Mouse (Mus musculus) kidney, embryonic 15.5 days (tissue): Measurements from ENCODE around the gene Zfp663. TPM values are rescaled to one million over a fixed set of nuclear protein-coding genes. Genes with fewer than 3 reads are reported as not detected.

Source experiments
- ATAC-seq: fragments of 200-750 bp; cut with Nextera tagmentation; replicated peaks from 2 replicates; pipeline ENCODE4 v1.8.0; 2017; ENCODE audit warnings: moderate TSS enrichment; ENCODE audit not compliant: low FRiP score
- H3K27ac ChIP-seq: fragments of 300-500 bp; sonication (generic); 2 replicates; pipeline ENCODE4 v1.5.1; 2015; ENCODE audit warnings: mild to moderate bottlenecking, inconsistent platforms
- H3K27me3 ChIP-seq: fragments of 300-500 bp; sonication (generic); 2 replicates; pipeline ENCODE4 v1.6.1; 2015; ENCODE audit warnings: inconsistent platforms
- H3K36me3 ChIP-seq: fragments of 300-500 bp; sonication (generic); 2 replicates; pipeline ENCODE4 v1.6.1; 2015; ENCODE audit warnings: inconsistent platforms
- H3K4me1 ChIP-seq: fragments of 300-500 bp; sonication (generic); 2 replicates; pipeline ENCODE4 v1.6.1; 2015; ENCODE audit warnings: inconsistent platforms
- H3K4me2 ChIP-seq: fragments of 300-500 bp; sonication (generic); 2 replicates; pipeline ENCODE4 v1.6.1; 2015; ENCODE audit warnings: moderate library complexity, mild to moderate bottlenecking, inconsistent platforms
- H3K4me3 ChIP-seq: fragments of 300-500 bp; sonication (generic); replicated peaks from 2 replicates; pipeline ENCODE4 v1.5.1; 2015; ENCODE audit warnings: mild to moderate bottlenecking, inconsistent platforms
- H3K9ac ChIP-seq: fragments of 300-500 bp; sonication (generic); 2 replicates; pipeline ENCODE4 v1.6.1; 2015; ENCODE audit warnings: mild to moderate bottlenecking, inconsistent platforms
- H3K9me3 ChIP-seq: fragments of 300-500 bp; sonication (generic); replicated peaks from 2 replicates; pipeline ENCODE4 v1.6.1; 2016; ENCODE audit warnings: inconsistent platforms
- WGBS: fragments of 180-500 bp; shearing (Covaris S2); methylation state at CpG from one replicate; pipeline ENCODE4 v1.1.7; 2015; ENCODE audit warnings: mixed read lengths; 5-methylcytosine and 5-hydroxymethylcytosine counted together
- polyA plus RNA-seq: library from polyadenylated mRNA; unstranded; fragments of >200 nt; fragmentation: Nextera tagmentation; extraction: Ambion mirVana; gene quantifications from 2 replicates; pipeline ENCODE4 v1.2.1, GENCODE M21; 2015

The Zfp663 gene
- polyA plus RNA-seq, 1 experiment from 2014 or later, result 1.1 TPM

DNA sequence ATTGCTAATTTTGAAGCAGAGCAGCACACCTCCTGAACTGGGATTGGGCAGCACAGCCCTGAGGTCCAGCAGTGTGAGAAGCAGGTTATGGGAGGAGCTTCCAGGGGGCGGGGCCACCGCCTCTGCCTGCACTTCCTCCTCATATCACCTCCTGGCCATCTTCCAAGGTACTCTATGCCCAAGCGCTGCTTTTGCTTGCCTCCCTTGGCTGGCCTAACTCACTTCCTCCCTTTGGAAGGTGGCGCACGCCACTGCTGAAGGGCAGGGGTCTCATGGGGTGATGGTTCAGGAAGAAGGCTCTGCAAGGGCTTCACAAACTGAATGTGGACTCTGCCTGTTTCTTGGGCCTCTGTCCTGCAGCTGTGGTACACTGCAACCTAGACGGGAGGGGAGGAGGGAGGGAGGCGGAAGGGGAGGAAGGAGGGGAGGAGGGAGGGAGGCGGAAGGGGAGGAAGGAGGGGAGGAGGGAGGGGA, 1.4 kb downstream of the Zfp663 start:
- no peaks in the 10 kb centered on the region for H3K9me3 ChIP-seq
- WGBS, result 14% methylated on average over 5 of the region's 8 CpGs
- no peaks in the 10 kb centered on the region for H3K36me3 ChIP-seq
- H3K27ac ChIP-seq, result peak overlapping the region; percentile 72
- peak overlapping the region; percentile 19; the same call in 1 of the 2 replicates for H3K4me3 ChIP-seq
- peak overlapping the region; percentile 48 for H3K4me2 ChIP-seq
- ATAC-seq, result peak; percentile 59
- peaks cover 33% of the 10 kb centered on the region for H3K4me1 ChIP-seq
- H3K27me3 ChIP-seq, result peaks cover 44% of the 10 kb centered on the region
- peak overlapping the region; percentile 17; the same call in 1 of the 2 replicates for H3K9ac ChIP-seq

DNA sequence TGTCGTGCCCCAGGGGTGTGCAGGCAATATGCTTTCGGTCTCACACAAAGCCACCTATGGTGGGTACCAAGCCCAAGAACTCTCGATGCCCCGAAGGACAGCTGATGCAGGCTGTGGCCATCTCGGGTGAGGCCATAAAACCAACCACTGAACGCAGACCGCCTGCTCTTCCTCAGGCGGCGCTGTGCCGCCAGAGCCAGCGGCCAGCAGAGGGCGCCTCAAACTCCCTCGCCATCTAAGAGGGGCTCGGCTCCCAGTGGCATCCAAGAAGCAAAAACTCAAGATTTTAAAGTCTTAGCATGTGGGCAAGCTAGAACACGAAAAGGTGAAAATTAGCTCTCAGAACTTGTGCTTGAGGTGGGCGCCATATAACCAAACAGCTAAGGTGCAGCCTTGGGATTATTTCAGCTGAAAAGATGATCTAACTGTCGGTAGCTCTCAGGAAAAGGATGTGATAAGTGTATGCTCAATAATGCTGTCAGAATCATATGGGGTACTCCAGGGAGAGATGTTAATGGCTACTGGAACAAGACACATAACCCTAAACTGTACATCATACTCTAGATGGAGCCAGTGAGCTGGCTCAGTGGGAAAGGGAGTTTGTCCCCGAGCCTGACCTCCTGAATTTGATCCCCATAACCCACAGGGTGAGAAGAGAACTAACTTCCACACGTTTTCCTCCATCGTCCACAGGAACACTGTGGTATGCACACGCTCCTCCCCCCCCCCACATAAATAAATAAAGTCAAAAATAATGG, 4.0 kb downstream of the Zfp663 start:
- Histone ChIP-seq H3K36me3 (no peaks in the 10 kb centered on the region), H3K4me2 (peak overlapping the region; percentile 46), H3K4me3 (0 out of 2 replicates have a peak overlapping the region, but pooled peaks have one; percentile 11), H3K27me3 (peaks cover 46% of the 10 kb centered on the region), H3K4me1 (peaks cover 33% of the 10 kb centered on the region), H3K27ac (no peak overlapping the region), H3K9ac (0 out of 2 replicates have a peak overlapping the region, but pooled peaks have one; percentile 31), H3K9me3 (no peaks in the 10 kb centered on the region)
- ATAC-seq, result no peak
- 12% methylated on average over 21 of the region's 21 CpGs for WGBS

DNA sequence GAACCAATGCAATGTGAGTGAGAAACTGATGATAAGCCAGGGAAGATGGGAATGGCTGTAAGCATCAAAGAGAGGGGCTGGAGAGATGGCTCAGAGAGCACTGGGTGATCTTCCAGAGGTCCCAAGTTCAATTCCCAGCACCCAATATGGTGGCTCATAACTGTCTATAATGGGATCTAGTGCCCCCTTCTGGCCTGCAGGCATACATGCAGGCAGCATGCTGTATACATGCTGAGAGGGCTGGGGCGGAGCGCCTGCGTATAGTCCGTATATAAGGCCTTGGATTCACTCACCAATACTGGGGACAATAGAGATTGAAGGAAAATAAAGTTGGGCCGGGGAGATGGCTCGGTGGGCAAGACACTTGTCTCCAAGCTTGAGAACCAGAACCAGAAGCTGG, 5.2 kb downstream of the Zfp663 start:
- no peak for ATAC-seq
- WGBS, result 91% methylated on average over 6 of the region's 6 CpGs
- no peak overlapping the region for H3K4me2 ChIP-seq
- no peaks in the 10 kb centered on the region for H3K36me3 ChIP-seq
- peaks cover 28% of the 10 kb centered on the region for H3K4me1 ChIP-seq
- no peak overlapping the region for H3K27ac ChIP-seq
- H3K9me3 ChIP-seq, result no peaks in the 10 kb centered on the region
- no peak overlapping the region for H3K4me3 ChIP-seq
- H3K9ac ChIP-seq, result no peak overlapping the region
- H3K27me3 ChIP-seq, result peaks cover 38% of the 10 kb centered on the region

DNA sequence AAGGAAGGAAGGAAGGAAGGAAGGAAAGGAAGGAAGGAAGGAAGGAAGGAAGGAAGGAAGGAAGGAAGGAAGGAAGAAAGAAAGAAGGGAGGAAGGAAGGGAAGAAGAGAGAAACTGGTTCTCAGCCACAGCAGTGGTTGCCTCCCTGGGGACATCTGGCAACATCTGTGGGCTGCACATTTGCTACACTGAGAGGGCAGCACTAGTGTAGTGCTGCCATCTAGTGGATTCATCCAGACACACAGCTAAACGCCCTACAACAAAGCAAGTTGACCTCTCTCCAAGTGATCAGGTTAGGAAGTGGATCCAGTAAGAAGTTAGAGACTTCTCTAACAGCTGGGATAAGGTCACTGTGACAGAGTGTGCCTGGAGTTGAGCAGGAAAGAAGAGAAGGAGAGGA, 7.7 kb downstream of the Zfp663 start:
- Histone ChIP-seq H3K27ac (no peak overlapping the region), H3K9ac (no peak overlapping the region), H3K4me1 (peaks cover 11% of the 10 kb centered on the region), H3K27me3 (peaks cover 31% of the 10 kb centered on the region; the same call in 1 of the 2 replicates), H3K9me3 (no peaks in the 10 kb centered on the region), H3K4me3 (no peak overlapping the region), H3K36me3 (no peaks in the 10 kb centered on the region), H3K4me2 (no peak overlapping the region)
- WGBS, result 0% methylated on average over 1 of the region's 1 CpGs
- 0 out of 2 replicates have a peak, but pooled peaks have one; percentile 36 for ATAC-seq

DNA sequence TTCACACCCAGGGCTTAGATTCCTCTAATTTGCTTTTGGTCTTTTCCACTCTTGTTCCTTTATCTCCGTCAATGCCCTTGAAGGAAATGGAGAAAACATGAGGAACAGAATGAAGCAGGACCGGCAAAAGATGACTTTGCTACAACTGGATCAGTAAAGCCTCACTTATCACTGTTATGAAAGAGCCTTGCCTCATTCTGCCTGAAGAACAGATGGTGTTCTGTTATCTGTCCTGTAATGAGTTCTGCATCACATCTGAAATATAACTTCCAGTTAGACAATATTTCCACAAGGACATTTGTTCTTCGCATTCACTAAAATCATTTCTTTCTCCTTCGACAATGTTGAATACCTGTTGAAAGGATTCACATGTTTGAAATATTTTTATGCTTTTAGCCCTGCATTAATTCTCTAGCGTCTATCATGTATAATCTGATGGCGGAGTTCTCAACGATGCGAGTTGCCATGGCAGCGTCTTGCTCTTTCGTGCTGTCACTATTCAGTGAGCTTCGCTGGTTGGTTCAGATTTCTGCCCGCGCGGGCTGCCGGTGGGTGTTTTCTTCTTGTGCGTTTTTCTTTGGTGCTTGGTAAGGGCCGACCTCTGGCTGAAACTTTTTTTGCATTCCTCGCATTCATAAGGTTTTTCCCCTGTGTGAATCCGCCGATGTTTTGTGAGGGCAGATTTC, 16.6 kb downstream of the Zfp663 start:
- 91% methylated on average over 20 of the region's 20 CpGs for WGBS

DNA sequence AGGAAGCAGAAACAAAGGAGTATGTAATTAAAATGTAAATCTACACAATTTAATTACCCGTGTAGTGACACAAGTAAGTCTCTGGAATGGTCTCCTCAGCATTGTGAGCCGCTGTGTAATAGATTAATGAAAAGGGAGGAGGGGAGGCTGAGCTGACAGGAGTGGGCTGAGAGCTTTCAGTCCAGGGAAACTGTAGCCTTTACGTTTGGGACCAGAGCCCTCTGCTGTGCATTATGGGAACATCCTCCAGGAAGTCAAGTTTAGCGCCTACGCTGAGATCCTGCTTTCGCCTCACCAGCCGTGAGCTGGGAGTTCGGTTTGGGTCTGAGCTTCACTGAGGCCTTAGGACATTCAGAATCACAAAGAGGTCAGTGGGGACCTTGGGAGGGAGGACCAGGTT, 19.1 kb downstream of the Zfp663 start:
- 17% methylated on average over 8 of the region's 8 CpGs for WGBS
- Histone ChIP-seq H3K9ac (no peak overlapping the region), H3K4me1 (peaks cover 8% of the 10 kb centered on the region; the same call in 1 of the 2 replicates), H3K4me2 (peak overlapping the region; percentile 31; the same call in 1 of the 2 replicates), H3K27me3 (no peaks in the 10 kb centered on the region), H3K4me3 (no peak overlapping the region), H3K36me3 (no peaks in the 10 kb centered on the region), H3K9me3 (0 out of 2 replicates have a peak, but pooled peaks cover 5% of the 10 kb centered on the region), H3K27ac (no peak overlapping the region)
- 0 out of 2 replicates have a peak, but pooled peaks have one; percentile 73 for ATAC-seq

More for the DNA sequence above, 16.6 kb downstream of the Zfp663 start:
- H3K36me3 ChIP-seq, result no peaks in the 10 kb centered on the region
- 0 out of 2 replicates have a peak, but pooled peaks cover 5% of the 10 kb centered on the region for H3K9me3 ChIP-seq
- no peak for ATAC-seq
- no peaks in the 10 kb centered on the region for H3K27me3 ChIP-seq
- H3K4me1 ChIP-seq, result peaks cover 8% of the 10 kb centered on the region; the same call in 1 of the 2 replicates
- no peak overlapping the region for H3K4me2 ChIP-seq
- no peak overlapping the region for H3K9ac ChIP-seq
- no peak overlapping the region for H3K4me3 ChIP-seq
- H3K27ac ChIP-seq, result no peak overlapping the region

DNA sequence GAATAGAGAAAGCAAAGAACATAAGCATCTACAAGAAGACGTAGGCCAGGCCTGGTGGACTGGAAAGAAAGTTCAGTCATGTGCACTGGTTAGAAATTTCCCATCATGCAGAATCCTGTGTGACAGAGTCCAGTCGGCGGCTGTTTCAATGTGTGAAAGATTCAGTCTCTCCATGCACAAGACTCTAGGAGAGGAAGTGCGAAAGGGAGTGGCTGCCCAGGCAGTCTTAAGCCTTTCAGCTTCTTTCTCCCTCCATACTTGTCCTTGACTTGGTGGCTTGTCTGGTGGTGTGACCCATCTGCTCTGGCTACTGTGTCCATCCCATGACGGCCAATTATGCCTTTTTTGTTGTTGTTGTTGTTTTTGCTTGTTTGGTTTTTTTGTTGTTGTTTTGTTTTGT, 22.3 kb downstream of the Zfp663 start:
- H3K27ac ChIP-seq, result no peak overlapping the region
- no peaks in the 10 kb centered on the region for H3K36me3 ChIP-seq
- no peak for ATAC-seq
- 91% methylated on average over 5 of the region's 5 CpGs for WGBS
- H3K9me3 ChIP-seq, result no peaks in the 10 kb centered on the region
- H3K27me3 ChIP-seq, result no peaks in the 10 kb centered on the region
- H3K9ac ChIP-seq, result no peak overlapping the region
- no peak overlapping the region for H3K4me2 ChIP-seq
- peaks cover 8% of the 10 kb centered on the region; the same call in 1 of the 2 replicates for H3K4me1 ChIP-seq
- H3K4me3 ChIP-seq, result no peak overlapping the region

DNA sequence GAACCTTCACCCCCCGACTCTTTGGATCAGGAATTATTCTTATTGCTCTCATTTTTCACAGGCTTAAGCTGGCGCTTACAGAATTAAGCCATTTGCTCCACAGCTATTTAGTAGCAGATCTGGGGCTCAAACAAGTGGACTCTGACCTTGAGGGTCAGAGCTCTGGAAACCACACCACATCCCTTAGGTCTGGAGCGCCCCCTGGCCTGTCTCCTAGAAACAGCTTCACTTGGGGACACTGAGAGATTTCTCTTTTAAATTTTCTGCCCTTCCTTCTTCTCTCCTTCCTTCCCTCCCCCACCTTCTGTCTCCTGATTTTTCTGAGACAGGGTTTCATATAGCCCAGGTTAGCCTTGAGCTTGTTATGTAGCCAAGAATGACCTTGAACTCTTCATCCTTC, 31.3 kb downstream of the Zfp663 start:
- H3K9ac ChIP-seq, result no peak overlapping the region
- no peak for ATAC-seq

DNA sequence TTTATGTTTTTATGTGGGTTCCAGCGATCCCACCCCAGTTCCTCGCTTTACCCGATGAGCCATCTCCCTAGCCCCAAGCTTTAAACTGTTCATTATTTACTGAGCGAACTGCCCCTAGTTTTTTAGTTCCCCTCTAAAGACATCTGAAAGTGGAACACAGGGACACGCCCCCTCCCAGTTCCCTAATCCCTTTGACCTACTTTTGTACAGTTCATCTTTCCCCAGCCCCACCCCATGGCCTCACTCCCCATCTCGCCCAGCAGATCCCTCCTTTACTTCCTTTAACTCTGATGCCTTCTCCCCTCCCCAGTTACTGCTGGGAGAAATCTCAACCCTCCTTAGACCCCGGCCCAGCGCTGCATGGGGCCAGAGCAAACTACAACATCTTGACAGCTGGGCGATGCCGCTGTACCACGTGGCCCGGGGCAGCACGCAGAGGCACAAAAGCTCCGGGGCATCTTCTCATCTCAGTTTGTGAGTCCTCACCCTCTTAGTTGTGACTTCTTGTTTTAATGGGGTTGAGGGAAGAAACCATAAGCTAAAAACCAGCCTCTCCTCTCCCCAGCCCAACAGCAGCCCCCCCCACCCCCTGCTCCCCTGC, 35.8 kb downstream of the Zfp663 start:
- no peak for ATAC-seq
- Histone ChIP-seq H3K9me3 (0 out of 2 replicates have a peak, but pooled peaks cover 5% of the 10 kb centered on the region), H3K27ac (no peak overlapping the region), H3K9ac (no peak overlapping the region), H3K27me3 (no peaks in the 10 kb centered on the region), H3K4me2 (no peak overlapping the region), H3K36me3 (no peaks in the 10 kb centered on the region), H3K4me1 (peaks cover 10% of the 10 kb centered on the region), H3K4me3 (no peak overlapping the region)
- 53% methylated on average over 14 of the region's 14 CpGs for WGBS

More for the DNA sequence above, 31.3 kb downstream of the Zfp663 start:
- no peak overlapping the region for H3K27ac ChIP-seq
- no peaks in the 10 kb centered on the region for H3K36me3 ChIP-seq
- H3K4me3 ChIP-seq, result no peak overlapping the region
- WGBS, result 20% methylated on average over 3 of the region's 3 CpGs
- H3K4me2 ChIP-seq, result no peak overlapping the region
- peaks cover 10% of the 10 kb centered on the region for H3K4me1 ChIP-seq
- H3K27me3 ChIP-seq, result no peaks in the 10 kb centered on the region
- H3K9me3 ChIP-seq, result no peaks in the 10 kb centered on the region

DNA sequence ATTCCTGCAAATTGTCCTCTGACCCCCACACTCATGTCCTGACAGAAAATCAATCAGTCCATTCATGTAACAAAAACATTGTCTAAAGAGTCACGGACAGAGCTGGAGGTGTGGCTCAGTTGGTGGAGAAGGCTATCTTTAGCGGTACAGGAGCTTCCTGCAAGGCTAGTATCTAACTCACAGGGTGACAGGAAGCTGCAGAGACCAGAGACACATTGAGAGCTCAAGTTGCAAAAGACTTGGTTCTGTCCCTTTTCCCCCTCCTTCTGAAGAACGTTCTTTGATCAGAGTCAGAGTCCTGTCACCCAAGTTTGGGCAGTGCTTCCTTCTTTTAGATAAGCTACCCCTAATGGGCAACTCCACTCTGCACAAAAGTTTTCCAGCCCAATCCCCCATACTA, 38.8 kb downstream of the Zfp663 start:
- Histone ChIP-seq H3K27me3 (no peaks in the 10 kb centered on the region), H3K4me3 (no peak overlapping the region), H3K9ac (no peak overlapping the region), H3K4me1 (peaks cover 21% of the 10 kb centered on the region), H3K36me3 (no peaks in the 10 kb centered on the region), H3K4me2 (no peak overlapping the region), H3K9me3 (0 out of 2 replicates have a peak, but pooled peaks cover 5% of the 10 kb centered on the region), H3K27ac (no peak overlapping the region)
- ATAC-seq, result no peak
- WGBS, result 35% methylated on average over 3 of the region's 3 CpGs

DNA sequence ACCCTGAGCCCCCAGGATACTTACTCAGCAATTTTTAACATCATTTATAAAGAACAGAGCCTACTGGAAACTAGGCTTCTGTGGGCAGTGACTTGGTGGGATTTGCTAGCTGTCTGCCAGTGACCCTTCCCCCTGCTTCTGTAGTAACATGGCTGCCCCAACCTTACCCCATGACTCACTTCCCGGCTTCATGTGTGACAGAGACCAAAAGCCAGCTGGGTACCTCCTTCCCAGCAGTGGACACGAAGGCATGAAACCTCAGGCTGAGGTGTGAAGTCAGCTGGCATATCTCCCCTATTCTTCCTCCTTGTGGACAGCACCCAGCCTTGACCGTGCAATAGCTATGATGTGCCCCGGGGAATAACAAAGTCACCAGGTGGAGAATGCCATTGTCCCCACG, 39.8 kb downstream of the Zfp663 start:
- H3K27ac ChIP-seq, result no peak overlapping the region
- H3K36me3 ChIP-seq, result no peaks in the 10 kb centered on the region
- 72% methylated on average over 5 of the region's 5 CpGs for WGBS
- 0 out of 2 replicates have a peak, but pooled peaks cover 5% of the 10 kb centered on the region for H3K9me3 ChIP-seq
- H3K4me2 ChIP-seq, result no peak overlapping the region
- ATAC-seq, result no peak
- no peak overlapping the region for H3K4me3 ChIP-seq
- H3K27me3 ChIP-seq, result no peaks in the 10 kb centered on the region
- H3K9ac ChIP-seq, result no peak overlapping the region
- H3K4me1 ChIP-seq, result peaks cover 31% of the 10 kb centered on the region
